Mouse (Mus musculus) heart, adult 11 months (tissue): ENCODE measurements around the gene Mrps7.
A peak's percentile ranks its signal among the peaks of the same experiment; 100 is the strongest.

Experiments
- DNase-seq: peaks from one replicate; pipeline ENCODE4 v3.0.0; 2022

Gene Mrps7

DNA sequence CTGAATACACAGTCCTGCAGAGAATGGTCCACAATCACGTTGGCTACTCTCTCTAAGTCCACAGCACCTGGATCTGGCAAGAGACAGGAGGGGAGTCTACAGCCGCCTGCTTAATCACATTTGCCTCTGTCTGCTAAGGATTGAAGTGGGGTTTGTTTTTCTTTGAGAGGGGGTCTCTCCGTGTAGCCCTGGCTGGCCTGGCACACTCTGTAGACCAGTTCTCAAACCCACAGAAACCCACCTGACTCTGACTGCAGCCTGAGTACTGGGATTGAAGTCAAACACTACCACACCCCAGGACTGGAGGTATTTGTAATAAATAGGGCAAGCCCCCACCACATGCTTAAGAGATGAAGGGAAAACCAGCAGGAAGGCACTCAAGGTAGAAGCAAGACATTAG is 5.9 kb downstream of the Mrps7 start:
- peak; percentile 91 for DNase-seq

GRCm38 (mm10) chr11:115611173-115611572 is 7.4 kb downstream of the Mrps7 start:
- no peak for DNase-seq

- peak; percentile 98 for DNase-seq
These were observed 8.3 kb downstream of the Mrps7 start for GRCm38 (mm10) chr11:115612059-115612409.

GRCm38 (mm10) chr11:115612410-115613137 is 8.8 kb downstream of the Mrps7 start, which contains the start of gene Mif4gd:
Gene Mif4gd (minus strand): TSS chr11:115612969.
- DNase-seq = peak; percentile 99

DNA sequence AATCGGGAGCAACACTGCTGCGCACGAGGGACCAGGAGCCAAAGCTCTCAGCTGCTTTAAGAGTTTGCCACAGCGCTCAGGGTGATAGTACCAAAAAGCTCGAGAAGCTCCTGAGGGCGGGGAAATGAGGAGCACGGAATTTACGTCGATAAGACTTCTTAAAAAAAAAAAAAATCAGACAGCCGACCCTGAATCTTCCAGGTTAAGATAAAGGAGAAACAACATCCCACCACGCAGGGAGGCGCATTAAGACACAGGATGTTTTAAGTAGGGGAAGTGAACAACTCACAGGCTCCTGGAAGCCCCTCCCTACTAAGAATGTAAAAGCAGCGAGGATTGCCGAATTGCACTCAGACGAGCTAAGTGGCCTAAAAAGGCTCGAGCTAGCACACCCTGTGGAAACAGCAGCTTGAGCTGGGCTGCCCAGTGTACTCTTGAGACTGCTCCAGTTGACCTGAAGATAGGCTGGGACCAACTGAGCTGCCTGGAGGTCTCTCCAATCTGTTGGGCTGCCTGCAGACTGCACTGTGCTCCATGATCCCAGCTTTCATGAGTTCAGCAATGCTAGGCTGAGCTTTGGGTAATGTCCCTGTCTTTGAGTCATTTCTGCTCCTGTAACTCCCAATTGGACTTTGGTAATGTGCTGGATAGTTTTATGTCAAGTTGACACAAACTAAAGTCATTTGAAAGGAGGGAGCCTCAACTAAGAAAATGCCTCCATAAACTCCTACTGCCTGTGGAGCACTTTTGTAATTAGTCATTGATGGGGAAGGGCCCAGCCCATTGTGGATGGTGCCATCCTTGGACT is 9.6 kb downstream of the Mrps7 start:
- DNase-seq = peak; percentile 96

- peak; percentile 94 for DNase-seq
These were observed 10.8 kb downstream of the Mrps7 start for GRCm38 (mm10) chr11:115614346-115615107.

GRCm38 (mm10) chr11:115615108-115615825 is 11.5 kb downstream of the Mrps7 start:
- peak; percentile 94 for DNase-seq

DNA sequence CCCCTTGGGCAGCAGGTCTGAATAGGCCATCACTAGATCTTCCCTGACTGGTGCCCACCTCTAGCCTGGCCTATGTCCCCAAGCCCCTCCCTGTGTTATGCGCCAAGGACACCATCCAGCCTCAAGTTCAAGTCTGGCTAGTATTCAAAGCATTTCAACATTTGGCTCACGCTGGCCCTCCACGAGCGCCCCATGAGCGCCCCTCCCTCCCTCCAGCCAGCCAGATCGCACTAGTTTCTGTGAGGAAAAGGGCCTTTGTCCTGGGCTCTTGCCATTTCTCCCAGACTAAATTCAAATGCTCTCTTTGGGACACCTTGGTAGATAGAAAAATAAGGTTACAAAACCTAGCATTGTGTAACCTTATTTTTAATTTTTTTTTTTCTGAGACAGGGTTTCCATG is 12.2 kb downstream of the Mrps7 start:
- DNase-seq = no peak

DNA sequence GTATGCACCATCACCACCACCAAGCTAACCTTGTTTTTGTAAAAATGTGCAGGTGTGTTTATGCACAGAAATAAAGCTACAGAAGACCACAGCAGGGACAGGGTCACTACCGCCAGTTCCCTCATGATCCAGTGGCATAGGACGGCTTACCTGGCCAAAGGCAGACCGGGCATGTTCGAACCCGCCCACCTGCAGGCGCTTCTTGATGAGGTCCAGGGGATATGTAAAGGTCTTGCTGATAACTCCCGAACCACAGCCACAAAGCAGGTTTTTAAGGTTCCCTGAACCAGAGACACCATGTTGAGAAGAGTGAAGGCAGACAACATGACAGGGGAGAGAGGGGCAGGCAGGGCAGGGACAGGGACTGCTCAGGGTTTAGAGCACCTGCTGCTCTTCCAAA is 12.6 kb downstream of the Mrps7 start:
- no peak for DNase-seq

- DNase-seq = no peak
These were observed 13.2 kb downstream of the Mrps7 start for GRCm38 (mm10) chr11:115616893-115617292.

DNA sequence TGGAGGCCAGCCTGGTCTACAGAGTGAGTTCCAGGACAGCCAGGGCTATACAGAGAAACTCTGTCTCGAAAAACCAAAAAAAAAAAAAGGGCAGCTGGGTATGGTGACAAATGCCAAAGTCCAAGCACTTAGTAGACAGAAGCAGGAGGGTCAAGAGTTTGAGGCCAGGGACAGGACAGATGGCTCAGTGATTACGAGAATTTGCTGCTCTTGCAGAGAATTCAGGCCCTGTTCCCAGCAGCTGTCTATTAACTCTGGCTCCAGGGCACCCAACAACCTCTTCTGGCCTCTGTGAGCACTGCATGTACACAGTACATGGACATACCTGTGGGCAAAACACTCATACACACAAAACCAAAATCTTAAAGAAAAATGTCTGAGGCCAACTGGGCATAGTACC is 14.3 kb downstream of the Mrps7 start:
- DNase-seq = no peak

GRCm38 (mm10) chr11:115618732-115619516 is 15.2 kb downstream of the Mrps7 start:
- DNase-seq = peak; percentile 87

GRCm38 (mm10) chr11:115619949-115620348 is 16.2 kb downstream of the Mrps7 start:
- DNase-seq = peak; percentile 86

DNA sequence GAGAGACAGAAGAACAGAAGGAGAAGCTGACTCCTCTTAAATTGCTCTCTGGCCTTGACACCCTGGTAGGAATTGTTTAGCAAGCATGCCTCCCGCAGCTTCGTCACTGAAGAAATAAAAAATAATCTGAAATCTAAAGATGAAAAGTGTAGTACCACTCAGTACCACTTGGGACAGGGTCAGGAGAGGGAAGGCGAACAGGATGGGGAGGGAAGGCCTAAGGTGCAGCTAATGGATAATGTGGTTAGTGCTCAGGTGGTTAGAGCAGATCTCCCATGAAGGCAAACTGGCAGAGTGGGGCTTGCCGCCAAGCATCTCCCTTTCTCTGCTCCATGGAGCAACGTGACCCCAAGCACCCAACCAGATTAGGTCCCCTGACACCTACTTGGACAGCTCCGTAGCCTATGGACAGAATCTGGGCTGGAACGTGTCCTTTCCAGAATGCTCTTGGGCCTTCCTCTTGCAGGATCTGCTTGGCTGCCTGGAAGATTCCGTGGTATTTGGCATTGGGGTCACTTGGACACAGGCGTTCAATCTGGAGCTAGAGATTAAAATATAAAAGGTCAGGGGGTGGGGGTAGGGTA is 19.9 kb downstream of the Mrps7 start:
- peak; percentile 93 for DNase-seq

DNA sequence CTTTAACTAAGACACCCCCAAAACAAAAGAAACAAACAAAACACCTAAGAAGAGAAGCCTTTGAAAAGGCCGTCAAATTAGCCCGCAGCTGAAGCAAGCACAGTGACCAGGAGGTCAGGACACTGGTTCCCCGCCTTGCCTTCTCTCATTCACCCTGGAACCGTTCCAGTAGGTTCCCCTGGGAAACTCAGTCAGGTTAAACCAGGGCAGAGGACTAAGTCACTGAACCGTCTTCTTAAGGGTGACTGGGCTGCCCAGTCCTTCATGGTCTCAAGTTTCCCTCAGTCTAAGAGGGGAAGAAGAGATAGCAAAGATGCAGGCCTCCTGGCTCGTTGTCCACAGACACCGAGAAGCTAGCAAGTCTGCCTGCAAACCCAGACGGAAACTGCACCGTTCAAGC is 22.2 kb downstream of the Mrps7 start:
- DNase-seq = peak; percentile 91

DNA sequence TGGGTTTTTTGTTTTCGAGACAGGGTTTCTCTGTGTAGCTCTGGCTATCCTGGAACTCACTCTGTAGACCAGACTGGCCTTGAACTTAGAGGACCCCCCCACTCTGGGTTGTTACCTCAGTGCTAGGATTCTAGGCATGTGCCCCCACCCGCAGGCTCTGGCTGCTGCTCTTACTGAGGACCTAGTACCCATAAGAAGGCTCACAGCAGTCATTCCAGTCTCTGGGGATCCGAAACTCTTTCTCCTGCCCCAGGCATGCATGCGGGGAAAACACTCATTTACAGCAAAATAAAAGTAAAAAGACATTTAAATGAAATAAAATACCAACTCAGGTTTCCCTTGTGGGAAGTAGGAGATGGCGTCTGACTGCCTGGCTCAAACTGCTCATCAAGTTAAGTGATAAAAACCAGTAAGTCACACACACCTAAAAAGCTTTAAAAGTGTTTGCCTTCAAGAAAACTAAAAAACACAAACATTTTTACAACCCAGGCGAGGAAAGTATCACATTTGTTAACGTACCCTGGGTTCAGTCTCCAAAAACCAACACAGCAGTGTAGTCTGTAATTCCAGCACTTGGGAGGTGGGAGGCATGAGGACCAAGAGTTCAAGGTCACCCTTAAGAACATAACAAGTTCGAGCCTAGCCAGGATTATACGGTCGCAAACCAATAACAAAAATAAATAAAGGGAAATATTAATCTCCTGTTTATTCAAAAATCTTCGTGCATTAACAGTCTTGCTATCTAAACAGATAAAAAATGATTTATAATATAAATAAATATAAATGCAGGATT is 23.3 kb downstream of the Mrps7 start:
- no peak for DNase-seq

- DNase-seq = peak; percentile 100
These were observed 24.2 kb downstream of the Mrps7 start, which contains the start of gene Slc25a19 for GRCm38 (mm10) chr11:115627705-115628464. Gene Slc25a19 (minus strand): TSS chr11:115628295.

DNA sequence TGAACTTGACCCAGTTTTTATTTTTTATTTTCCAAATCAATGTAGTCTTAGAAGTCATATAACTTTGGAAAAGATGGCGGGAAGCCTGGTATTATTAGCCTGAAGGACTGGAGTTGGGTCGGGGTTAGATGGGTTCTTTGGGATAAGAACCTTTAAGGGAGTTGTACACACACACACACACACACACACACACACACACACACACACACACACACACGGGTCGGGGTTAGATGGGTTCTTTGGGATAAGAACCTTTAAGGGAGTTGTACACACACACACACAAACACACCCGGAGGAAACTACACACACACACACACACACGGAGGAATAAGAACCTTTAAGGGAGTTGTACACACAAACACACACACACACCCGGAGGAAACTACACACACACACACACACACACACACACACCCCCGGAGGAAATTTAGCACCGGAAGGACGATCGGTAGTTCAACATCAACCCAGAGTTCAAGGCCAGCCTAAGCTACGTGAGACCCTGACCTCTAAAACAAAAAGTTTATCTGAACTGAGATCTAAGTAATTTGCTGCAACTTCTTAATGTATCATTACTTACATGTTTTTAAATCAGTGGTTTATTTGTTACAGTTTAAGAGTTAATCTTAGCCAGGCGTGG is 24.9 kb downstream of the Mrps7 start:
- DNase-seq = peak; percentile 89
